Mouse (Mus musculus) liver, embryonic 15.5 days (tissue): ENCODE results near the gene Gm49337. TPM values are rescaled to one million over a fixed set of nuclear protein-coding genes. Genes with fewer than 3 reads are reported as not detected.
"Not testable (repeated sequence)": the region's sequence is repeated elsewhere in the genome, so short reads cannot be mapped to it uniquely, and the experiment has no call there.

Experiments
- ATAC-seq: fragments of 200-750 bp; cut with Nextera tagmentation; 2 replicates; pipeline ENCODE4 v1.8.0; 2017; ENCODE audit warnings: moderate number of reproducible peaks, mild to moderate bottlenecking, moderate library complexity; ENCODE audit not compliant: insufficient read depth
- H3K27ac ChIP-seq: fragments of 300-500 bp; sonication (generic); replicated peaks from 2 replicates; pipeline ENCODE4 v1.5.1; 2015; ENCODE audit warnings: mild to moderate bottlenecking, inconsistent platforms
- H3K27me3 ChIP-seq: fragments of 300-500 bp; sonication (generic); 2 replicates; pipeline ENCODE4 v1.6.1; 2015; ENCODE audit warnings: mild to moderate bottlenecking, inconsistent platforms
- H3K36me3 ChIP-seq: fragments of 300-500 bp; sonication (generic); replicated peaks from 2 replicates; pipeline ENCODE4 v1.6.1; 2015; ENCODE audit warnings: moderate library complexity, mild to moderate bottlenecking, inconsistent platforms
- H3K4me1 ChIP-seq: fragments of 300-500 bp; sonication (generic); replicated peaks from 2 replicates; pipeline ENCODE4 v1.6.1; 2015; ENCODE audit warnings: inconsistent platforms
- H3K4me2 ChIP-seq: fragments of 300-500 bp; sonication (generic); 2 replicates; pipeline ENCODE4 v1.6.1; 2015; ENCODE audit warnings: moderate library complexity, mild to moderate bottlenecking, inconsistent platforms
- H3K4me3 ChIP-seq: fragments of 300-500 bp; sonication (generic); replicated peaks from 2 replicates; pipeline ENCODE4 v1.5.1; 2015; ENCODE audit warnings: mild to moderate bottlenecking, inconsistent platforms
- H3K9ac ChIP-seq: fragments of 300-500 bp; sonication (generic); 2 replicates; pipeline ENCODE4 v1.6.1; 2015; ENCODE audit warnings: moderate library complexity, mild to moderate bottlenecking, inconsistent platforms
- H3K9me3 ChIP-seq: fragments of 300-500 bp; sonication (generic); replicated peaks from 2 replicates; pipeline ENCODE4 v1.6.1; 2016; ENCODE audit warnings: inconsistent platforms
- WGBS: fragments of 180-500 bp; shearing (Covaris S2); methylation state at CpG from one replicate; pipeline ENCODE4 v1.1.7; 2015; ENCODE audit warnings: mixed read lengths; ENCODE audit not compliant: insufficient replicate concordance; 5-methylcytosine and 5-hydroxymethylcytosine counted together
- polyA plus RNA-seq: library from polyadenylated mRNA; unstranded; fragments of >200 nt; fragmentation: Nextera tagmentation; extraction: Ambion mirVana; gene quantifications from 2 replicates; pipeline ENCODE4 v1.2.1, GENCODE M21; 2015

Gm49337 gene
- polyA plus RNA-seq, 1 experiment from 2014 or later: not detected

DNA sequence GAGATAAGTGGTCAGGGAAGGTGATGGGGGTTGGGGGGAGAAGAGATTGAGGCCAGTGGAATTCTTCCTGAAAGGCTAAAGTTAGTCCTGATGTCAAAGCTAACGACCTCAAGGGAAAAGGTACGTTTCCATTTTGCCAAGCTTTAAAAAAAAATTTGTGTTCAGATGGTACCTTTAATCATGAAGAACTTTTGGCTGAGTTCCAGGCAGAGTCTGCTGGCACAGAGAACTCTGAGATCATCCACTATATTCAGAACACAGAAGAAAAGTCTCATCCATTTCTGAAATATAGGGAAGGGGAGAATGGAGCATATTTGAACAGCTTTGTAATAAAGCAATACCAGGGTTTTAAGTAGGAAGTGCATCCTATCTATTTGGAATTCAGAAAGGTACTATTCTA is 43.9 kb downstream of the Gm49337 start:
- peaks cover 32% of the 10 kb centered on the region for H3K27me3 ChIP-seq
- H3K4me3 ChIP-seq: no peak overlapping the region
- no peak for ATAC-seq
- H3K4me2 ChIP-seq: no peak overlapping the region
- H3K36me3 ChIP-seq: no peaks in the 10 kb centered on the region
- no peaks in the 10 kb centered on the region for H3K9me3 ChIP-seq
- peaks cover 14% of the 10 kb centered on the region for H3K4me1 ChIP-seq
- no peak overlapping the region for H3K27ac ChIP-seq
- no peak overlapping the region for H3K9ac ChIP-seq
- 41% methylated on average over 2 of the region's 2 CpGs for WGBS

DNA sequence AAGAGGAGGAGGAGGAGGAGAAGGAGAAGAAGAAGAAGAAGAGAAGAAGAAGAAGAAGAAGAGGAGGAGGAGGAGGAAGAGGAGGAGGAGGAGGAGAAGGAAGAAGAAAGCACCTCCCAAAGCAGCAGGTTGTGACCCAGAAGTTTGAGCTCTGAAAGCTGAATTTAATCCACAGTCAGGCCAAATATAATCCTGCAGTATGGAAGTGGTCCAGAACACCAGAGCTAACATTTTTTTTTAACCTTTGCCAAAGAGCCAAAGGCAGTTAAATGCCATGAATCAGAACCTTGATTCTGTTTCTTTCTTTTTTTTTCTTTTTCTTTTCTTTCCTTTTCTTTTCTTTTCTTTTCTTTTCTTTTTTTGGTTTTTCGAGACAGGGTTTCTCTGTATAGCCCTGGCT is 44.5 kb downstream of the Gm49337 start:
- H3K4me3 ChIP-seq, H3K9me3 ChIP-seq, H3K4me2 ChIP-seq, H3K9ac ChIP-seq, ATAC-seq, H3K36me3 ChIP-seq, H3K27ac ChIP-seq: not testable (repeated sequence)
- H3K27me3 ChIP-seq: peaks cover 38% of the 10 kb centered on the region
- 67% methylated on average over 1 of the region's 1 CpGs for WGBS
- peaks cover 21% of the 10 kb centered on the region for H3K4me1 ChIP-seq

DNA sequence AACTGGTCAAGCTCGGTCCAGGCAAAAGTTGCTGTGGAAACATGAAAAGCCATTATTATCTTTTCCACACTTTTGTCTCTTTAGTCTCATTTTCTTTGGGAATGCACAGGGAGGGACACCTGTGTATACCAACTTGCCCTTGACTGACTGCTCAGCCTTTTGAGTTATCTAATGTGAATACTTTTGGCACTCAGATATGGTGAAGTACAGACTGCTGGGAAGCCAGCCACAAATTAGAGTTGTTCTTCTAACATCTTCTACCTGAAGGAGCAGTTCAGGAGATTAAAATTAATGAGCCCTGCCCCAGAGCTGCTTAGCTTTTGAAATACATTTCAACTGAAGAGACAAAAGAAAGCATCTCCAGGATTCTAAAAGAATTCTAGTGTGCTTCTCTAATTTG is 45.9 kb downstream of the Gm49337 start:
- 69% methylated on average over 1 of the region's 1 CpGs for WGBS
- no peaks in the 10 kb centered on the region for H3K9me3 ChIP-seq
- no peak for ATAC-seq
- H3K27me3 ChIP-seq: peaks cover 42% of the 10 kb centered on the region
- no peak overlapping the region for H3K4me2 ChIP-seq
- no peaks in the 10 kb centered on the region for H3K36me3 ChIP-seq
- no peak overlapping the region for H3K27ac ChIP-seq
- no peak overlapping the region for H3K4me3 ChIP-seq
- peaks cover 22% of the 10 kb centered on the region for H3K4me1 ChIP-seq
- H3K9ac ChIP-seq: no peak overlapping the region

DNA sequence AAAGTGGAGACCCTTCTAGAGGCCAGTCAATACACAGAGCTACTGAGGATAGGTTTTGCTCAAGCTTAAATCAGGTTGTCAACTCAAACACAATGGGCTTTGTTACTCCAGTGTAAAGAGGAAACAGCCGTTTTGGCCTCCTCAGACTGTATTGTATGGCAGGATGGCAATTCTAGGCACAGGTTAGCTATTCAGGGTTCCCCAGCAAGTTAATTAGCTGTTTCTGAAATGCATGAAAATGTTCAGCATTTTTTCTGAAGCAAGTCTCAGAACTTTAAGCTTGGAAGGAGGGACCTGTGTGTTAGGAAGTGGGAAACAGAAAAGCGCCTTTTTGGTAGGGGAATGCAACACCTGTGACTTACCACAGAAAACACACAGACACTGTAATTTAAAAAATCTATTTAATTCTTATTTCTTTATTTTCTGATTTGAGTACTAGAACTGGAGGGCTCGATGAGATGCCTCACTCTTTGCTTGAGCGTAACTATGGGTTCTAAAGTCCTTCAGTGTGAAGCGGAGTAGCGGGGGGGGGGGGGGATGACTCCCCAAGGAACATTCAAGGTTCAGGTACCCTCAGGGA is 47.0 kb downstream of the Gm49337 start:
- Histone ChIP-seq H3K27ac (peak overlapping the region; percentile 80), H3K4me3 (peak overlapping the region; percentile 77)
- 23% methylated on average over 6 of the region's 6 CpGs for WGBS

DNA sequence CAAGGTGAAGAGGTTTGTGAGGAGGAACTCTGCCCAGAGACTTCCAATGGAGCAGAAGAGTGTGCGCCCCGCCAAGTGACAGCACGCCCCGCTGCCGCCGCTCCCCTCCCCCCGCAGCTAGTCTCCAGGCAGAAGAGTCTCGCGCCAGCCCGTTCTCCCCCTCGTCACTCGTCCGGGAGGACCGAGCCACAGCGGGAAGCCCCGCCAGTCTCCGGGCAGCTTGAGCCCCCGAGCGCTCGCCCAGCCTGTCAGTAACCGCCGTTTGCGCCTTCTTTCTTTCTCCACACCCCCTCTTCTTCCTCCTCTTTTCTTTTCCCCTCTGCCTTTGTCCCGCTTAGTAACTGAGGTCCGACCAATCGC is 47.6 kb downstream of the Gm49337 start:
- peak overlapping the region; percentile 80 for H3K27ac ChIP-seq
- peaks cover 22% of the 10 kb centered on the region for H3K4me1 ChIP-seq
- peak overlapping the region; percentile 98 for H3K4me2 ChIP-seq
- peak; percentile 58 for ATAC-seq
- 0% methylated on average over 26 of the region's 26 CpGs for WGBS
- peak overlapping the region; percentile 77 for H3K4me3 ChIP-seq
- H3K9ac ChIP-seq: peak overlapping the region; percentile 82
- no peaks in the 10 kb centered on the region for H3K9me3 ChIP-seq
- peaks cover 39% of the 10 kb centered on the region for H3K27me3 ChIP-seq
- no peaks in the 10 kb centered on the region for H3K36me3 ChIP-seq

More for the DNA sequence above, 47.0 kb downstream of the Gm49337 start:
- peaks cover 39% of the 10 kb centered on the region for H3K27me3 ChIP-seq
- no peak for ATAC-seq
- peak overlapping the region; percentile 98 for H3K4me2 ChIP-seq
- peak overlapping the region; percentile 82 for H3K9ac ChIP-seq
- no peaks in the 10 kb centered on the region for H3K36me3 ChIP-seq
- no peaks in the 10 kb centered on the region for H3K9me3 ChIP-seq
- H3K4me1 ChIP-seq: peaks cover 22% of the 10 kb centered on the region

DNA sequence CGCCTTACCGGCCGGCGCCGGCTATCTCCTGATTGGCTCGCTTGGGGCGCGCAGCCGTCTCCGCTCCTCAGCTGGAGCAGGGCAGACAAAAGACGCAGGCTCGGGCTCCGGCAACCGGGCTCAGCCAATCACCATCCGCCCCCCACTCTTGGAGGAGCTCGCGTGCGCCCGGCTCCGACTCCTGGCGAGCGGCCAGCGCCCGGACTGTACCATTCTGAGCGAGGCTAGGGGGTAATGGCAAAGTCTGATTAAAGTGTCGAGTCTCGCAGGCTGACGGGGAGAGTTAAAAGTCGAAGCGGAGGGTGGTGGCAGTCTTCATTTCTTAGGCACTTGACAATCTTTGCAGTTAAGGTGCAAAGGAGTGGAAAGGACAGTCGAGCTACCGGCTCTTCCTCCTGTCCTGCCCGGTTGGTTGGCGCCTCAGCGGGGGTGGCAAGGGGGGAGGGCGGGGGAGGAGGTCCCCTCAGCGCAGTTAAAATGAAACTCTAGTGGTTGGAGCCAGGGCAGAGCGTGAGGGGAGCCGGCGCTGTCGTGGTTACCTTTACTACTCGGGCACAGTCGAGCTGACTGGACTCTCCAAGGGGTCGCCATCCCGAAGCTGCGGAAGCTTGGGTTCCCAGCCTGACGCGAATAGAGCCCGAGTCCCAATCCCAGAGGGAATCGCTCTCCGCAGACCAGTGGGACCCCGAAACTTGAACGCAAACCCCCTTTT is 48.1 kb downstream of the Gm49337 start, which contains the start of gene Pik3r3:
TSS of gene Pik3r3 (plus strand) at position 479 of the 712 bp plus-strand sequence.
- under 1% methylated on average over 53 of the region's 53 CpGs for WGBS
- peak; percentile 100 for ATAC-seq
- Histone ChIP-seq H3K4me2 (peak within 1 kb of the TSS; percentile 98), H3K9me3 (no peaks in the 10 kb centered on the region), H3K27ac (peak within 1 kb of the TSS; percentile 80), H3K4me3 (peak within 1 kb of the TSS; percentile 77), H3K36me3 (no peaks in the 10 kb centered on the region), H3K9ac (peak within 1 kb of the TSS; percentile 83), H3K4me1 (peaks cover 22% of the 10 kb centered on the region), H3K27me3 (peaks cover 36% of the 10 kb centered on the region)

DNA sequence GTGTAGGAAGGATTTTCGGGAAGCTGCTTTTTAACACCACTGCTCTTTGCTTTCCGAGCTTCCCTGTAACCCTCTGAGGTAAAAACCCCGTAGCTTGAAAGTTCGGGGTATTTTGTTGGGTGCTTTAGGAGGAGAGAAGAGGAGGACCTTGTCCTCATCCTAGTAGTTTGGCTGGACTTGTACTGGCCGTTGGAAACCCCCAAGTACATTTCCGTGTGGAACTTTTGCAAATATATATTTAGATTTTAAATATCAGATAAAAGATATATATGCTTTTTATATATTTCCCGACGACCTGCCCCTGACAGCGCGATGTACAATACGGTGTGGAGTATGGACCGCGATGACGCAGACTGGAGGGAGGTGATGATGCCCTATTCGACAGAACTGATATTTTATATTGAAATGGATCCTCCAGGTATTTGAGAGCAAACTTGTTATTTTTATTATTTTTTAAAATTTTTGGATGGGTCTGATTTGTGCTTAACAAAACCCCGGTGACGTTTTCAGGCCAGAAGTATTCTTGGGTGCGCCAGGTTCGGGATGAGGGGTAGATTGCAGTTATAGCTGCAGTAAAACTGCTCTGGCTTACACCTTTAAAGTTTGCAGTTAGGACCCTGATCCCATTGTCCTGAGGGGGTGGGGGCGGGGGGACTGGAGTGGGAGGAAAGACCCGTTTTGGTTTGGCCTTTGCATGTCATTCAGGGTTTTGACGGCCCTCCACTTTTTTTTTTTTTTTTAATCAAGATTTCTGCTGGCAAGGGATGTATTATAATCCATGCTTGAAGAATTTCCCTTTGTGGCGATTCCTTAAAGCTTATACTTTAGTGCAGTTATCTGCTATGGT is 49.0 kb downstream of the Gm49337 start:
- peaks cover 30% of the 10 kb centered on the region for H3K27me3 ChIP-seq
- no peak for ATAC-seq
- H3K27ac ChIP-seq: peak overlapping the region; percentile 52
- H3K4me3 ChIP-seq: peak overlapping the region; percentile 77
- H3K9ac ChIP-seq: peak overlapping the region; percentile 83
- H3K4me2 ChIP-seq: peak overlapping the region; percentile 98
- H3K36me3 ChIP-seq: no peaks in the 10 kb centered on the region
- WGBS: under 1% methylated on average over 23 of the region's 23 CpGs
- peaks cover 22% of the 10 kb centered on the region for H3K4me1 ChIP-seq
- H3K9me3 ChIP-seq: no peaks in the 10 kb centered on the region

DNA sequence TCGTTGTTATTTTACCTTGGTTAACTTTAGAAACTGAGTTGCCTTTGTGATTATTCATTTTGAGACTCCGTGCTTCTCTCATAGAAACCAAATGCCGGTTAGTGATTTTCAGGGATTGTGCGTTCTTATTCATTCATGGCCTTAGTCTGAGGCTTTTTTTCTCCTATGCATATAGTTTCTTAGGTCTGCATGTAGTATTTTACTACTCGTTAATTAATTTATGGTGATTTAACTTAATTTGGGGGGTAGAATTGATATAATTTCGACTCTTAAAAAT is 49.6 kb downstream of the Gm49337 start:
- Histone ChIP-seq H3K9me3 (no peaks in the 10 kb centered on the region), H3K4me3 (peak overlapping the region; percentile 77), H3K4me1 (peaks cover 22% of the 10 kb centered on the region), H3K27ac (no peak overlapping the region), H3K9ac (no peak overlapping the region), H3K36me3 (no peaks in the 10 kb centered on the region), H3K4me2 (peak overlapping the region; percentile 98), H3K27me3 (peaks cover 30% of the 10 kb centered on the region)
- no peak for ATAC-seq
- 21% methylated on average over 6 of the region's 6 CpGs for WGBS

DNA sequence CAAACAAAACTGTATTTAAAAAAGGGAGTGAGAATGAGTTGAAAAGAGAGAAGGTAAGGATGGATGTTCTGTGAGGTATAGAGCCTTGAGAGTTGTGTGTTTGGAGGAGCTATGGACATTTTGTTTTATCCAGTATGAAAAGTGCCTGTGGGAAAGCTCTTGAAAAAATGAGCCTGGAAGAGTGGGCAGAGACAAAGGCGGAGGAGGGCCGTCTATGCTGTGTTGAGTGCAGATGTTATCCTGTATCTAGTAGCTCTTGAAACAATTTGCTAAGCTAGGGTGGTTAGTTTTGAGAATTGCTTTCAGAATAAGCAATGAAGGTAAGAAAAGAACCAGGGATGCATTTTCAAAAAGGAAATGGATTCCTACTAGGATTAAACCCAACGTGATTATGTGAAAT is 70.2 kb downstream of the Gm49337 start:
- H3K4me1 ChIP-seq: no peaks in the 10 kb centered on the region
- no peaks in the 10 kb centered on the region for H3K27me3 ChIP-seq
- no peaks in the 10 kb centered on the region for H3K36me3 ChIP-seq
- no peaks in the 10 kb centered on the region for H3K9me3 ChIP-seq
- H3K4me2 ChIP-seq: no peak overlapping the region
- no peak overlapping the region for H3K9ac ChIP-seq
- no peak overlapping the region for H3K27ac ChIP-seq
- H3K4me3 ChIP-seq: no peak overlapping the region
- 53% methylated on average over 3 of the region's 3 CpGs for WGBS
- no peak for ATAC-seq

DNA sequence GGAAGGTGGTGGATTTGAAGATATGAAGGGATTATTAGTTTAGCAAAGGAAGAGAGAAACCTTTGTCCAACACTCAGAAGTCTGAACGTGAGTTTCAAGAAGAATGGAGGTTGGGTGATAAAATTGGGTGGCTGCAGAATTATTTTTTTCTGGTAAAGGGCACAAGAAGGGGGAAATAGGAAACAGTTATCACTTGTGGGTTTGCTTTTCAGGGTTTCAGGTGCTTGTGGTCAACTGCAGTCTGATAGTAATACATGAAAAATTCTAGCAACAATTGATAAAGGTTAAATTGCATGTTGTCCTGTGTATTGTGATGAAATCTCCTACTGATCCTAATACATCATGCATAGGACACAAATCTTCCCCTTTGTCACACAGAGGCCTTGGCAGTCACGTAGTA is 71.1 kb downstream of the Gm49337 start:
- Histone ChIP-seq H3K4me3 (no peak overlapping the region), H3K4me2 (no peak overlapping the region), H3K27me3 (no peaks in the 10 kb centered on the region), H3K9ac (no peak overlapping the region), H3K27ac (no peak overlapping the region), H3K4me1 (no peaks in the 10 kb centered on the region), H3K36me3 (no peaks in the 10 kb centered on the region), H3K9me3 (no peaks in the 10 kb centered on the region)
- 25% methylated on average over 2 of the region's 2 CpGs for WGBS
- no peak for ATAC-seq

DNA sequence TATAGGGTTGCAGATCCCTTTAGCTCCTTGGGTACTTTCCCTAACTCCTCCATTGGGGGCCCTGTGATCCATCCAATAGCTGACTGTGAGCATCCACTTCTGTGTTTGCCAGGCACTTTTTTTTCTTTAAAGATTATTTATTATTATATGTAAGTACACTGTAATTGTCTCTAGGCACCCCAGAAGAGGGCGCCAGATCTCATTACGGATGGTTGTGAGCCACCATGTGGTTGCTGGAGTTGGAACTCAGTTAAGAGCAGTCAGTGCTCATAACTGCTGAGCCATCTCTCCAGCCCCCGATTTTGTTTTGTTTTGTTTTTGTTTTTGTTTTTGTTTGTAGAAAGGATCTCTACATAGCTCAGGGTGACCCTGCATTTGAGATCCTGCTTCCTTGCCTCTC is 72.7 kb downstream of the Gm49337 start:
- not testable (repeated sequence) for H3K27me3 ChIP-seq, ATAC-seq, H3K4me3 ChIP-seq, H3K4me1 ChIP-seq, H3K4me2 ChIP-seq, H3K36me3 ChIP-seq, H3K9me3 ChIP-seq, H3K27ac ChIP-seq, H3K9ac ChIP-seq
- 18% methylated on average over 3 of the region's 3 CpGs for WGBS
